Mouse (Mus musculus) CD4-positive, CD25-positive, alpha-beta regulatory T cell, adult 4 months (primary cell): ENCODE measurements around the gene Ccnt1. TPM values are rescaled to one million over a fixed set of nuclear protein-coding genes. Genes with fewer than 3 reads are reported as not detected.

ENCODE experiments used
- ATAC-seq: one replicate; pipeline ENCODE4 v1.8.0; 2017
- polyA plus RNA-seq, 2 experiments: library from polyadenylated mRNA; unstranded; fragments of 100-300 nt; shearing (Covaris generic); gene quantifications; one replicate each; pipeline ENCODE4 v1.2.1; 2017

Gene Ccnt1
- polyA plus RNA-seq, result 100 to 1,000 TPM; 103 to 104 TPM

- no peak for ATAC-seq
These were observed at the start of gene Ccnt1, which contains the start of gene 4930415O20Rik for GRCm38 (mm10) chr15:98570873-98571538. Ccnt1 (minus strand) TSS chr15:98570923. 4930415O20Rik (plus strand) TSS chr15:98571004.

GRCm38 (mm10) chr15:98617176-98617537 lies 46.4 kb upstream of the Ccnt1 start:
- no peak for ATAC-seq

DNA sequence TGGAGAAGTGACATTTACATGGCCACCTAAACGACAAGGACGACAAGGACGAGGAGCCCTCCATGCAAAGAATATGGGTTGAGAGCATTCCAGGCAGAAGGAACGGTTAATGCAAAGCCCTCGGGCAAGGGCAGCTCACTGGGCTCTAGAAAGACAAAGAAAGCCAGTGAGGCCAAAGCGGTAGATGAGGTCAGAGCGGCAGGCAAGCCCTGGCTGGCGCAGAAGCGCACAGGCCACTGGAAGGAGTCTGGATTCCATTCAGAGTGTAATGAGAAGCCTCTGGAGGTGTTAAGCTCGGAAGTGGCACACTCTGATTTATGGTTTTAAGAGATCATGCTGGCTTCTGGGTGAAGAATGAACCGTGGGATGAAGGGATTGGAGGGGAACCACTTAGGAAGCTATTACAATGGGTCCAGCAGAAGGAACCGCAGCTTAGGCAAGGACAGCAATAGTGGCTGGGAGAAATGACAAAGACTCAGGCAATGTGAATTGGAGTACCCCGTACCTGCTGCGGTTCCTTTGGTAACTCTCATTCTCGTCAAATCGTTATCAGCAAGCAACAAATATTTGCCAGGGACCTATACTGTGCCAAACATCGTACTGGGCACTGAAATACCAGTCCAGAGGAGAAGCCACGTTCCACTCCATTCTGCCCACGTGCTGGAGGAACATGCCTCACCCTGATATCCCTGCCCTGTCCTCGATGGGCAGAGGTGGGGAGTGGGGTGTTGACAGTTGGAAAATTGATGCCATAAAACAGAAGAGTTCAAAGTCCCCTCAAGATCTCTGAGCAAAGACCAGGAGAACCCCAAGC lies 45.8 kb upstream of the Ccnt1 start:
- no peak for ATAC-seq

DNA sequence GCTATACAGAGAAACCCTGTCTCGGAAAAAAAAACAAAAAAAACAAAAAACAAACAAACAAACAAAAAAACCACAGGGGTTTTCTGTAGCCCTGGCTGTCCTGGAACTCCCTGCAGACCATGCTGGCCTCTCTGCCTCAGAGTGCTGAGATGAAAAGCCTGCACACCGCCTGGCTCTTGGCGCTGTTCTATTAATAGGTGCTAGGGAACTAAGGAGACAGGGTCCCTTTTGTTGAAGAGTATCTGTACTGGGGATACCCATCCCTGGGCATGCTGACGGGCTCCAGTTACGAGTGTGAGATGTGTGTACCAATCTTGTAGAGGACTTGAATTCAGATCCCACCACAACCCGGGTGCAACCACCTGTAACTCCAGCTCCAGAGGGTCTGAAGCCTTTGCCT lies 45.0 kb upstream of the Ccnt1 start:
- ATAC-seq, result no peak

GRCm38 (mm10) chr15:98614971-98615370 lies 44.2 kb upstream of the Ccnt1 start:
- no peak for ATAC-seq

- ATAC-seq, result no peak
These were observed 43.8 kb upstream of the Ccnt1 start for GRCm38 (mm10) chr15:98614551-98614950.

DNA sequence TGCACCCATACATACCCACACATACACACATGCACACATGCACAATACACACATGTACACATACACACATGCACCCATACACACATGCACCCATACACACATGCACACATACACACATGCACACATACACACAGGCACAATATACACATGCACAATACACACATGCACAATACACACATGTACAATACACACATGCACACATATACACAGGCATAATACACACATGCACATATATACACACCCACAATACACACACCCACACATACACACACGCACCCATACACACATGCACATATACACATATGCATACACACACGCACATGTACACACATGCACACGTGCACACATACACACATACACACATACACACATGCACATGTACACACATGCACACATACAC lies 41.5 kb upstream of the Ccnt1 start:
- ATAC-seq, result no peak

- ATAC-seq, result peak; percentile 34
These were observed 39.5 kb upstream of the Ccnt1 start for GRCm38 (mm10) chr15:98610131-98610633.

GRCm38 (mm10) chr15:98609331-98610130 lies 38.8 kb upstream of the Ccnt1 start, which contains the start of gene Adcy6:
Adcy6 (minus strand) TSS chr15:98610076.
- ATAC-seq, result peak; percentile 64

- no peak for ATAC-seq
These were observed 38.1 kb upstream of the Ccnt1 start for GRCm38 (mm10) chr15:98608784-98609250.

DNA sequence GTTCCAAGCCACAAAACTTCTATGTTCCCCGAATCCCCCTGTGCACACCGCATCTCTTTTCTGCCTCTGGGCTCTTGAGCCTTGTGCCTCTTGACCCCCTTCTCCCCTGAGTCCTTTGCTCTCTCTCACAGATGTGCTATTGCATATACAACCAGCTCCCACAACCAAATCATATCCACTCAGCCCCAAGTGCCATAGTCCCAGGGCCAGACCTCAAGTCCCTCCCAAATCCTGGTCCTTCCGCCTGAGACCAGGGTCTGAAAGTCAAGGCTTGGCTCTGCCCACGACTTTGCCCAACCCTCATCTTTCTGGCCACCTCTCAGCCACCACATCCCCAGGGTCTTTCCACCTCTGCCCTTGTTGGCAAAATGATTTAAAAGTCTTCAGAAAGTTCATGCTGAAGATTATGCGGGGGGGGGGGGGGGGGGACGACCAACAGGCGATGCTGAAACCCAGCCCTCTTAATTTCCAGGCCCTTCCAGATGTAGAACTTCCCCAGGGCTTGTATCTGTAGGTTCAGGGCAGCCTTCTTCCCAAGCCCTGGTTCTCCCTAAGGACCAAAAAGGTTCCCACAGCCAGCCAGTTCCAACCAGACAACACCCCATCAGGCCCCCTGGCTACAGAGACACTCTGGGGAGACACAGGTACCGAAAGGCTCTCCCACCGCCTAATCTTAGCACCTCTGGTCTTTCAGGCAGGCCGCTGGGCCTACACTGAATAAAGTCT lies 37.5 kb upstream of the Ccnt1 start:
- ATAC-seq, result no peak

- ATAC-seq, result no peak
These were observed 36.8 kb upstream of the Ccnt1 start for GRCm38 (mm10) chr15:98607557-98607956.

GRCm38 (mm10) chr15:98606739-98607138 lies 36.0 kb upstream of the Ccnt1 start:
- ATAC-seq, result no peak

DNA sequence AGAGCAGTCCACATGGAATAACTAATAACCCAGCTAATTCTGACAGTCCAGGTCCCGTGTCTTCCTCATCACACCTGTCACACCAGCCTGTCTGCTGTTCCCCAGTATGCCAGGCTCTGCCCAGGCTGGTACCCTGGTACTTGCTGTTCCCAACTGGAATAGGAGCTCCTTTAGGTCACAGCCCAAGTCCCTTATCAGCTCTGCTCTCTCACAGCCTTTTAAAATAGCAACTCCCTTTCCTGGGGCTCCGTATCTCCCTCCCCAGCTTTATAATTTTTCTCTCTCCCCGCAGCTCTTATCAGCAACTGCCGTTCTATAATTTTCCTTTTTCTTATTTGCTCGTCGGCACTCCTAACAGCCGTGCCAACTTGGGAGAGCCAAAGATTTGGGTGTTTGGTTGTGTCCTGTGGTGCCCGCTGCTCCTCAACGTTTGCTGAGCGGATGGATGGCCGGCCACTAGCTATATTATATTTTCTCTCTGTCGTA lies 35.4 kb upstream of the Ccnt1 start:
- no peak for ATAC-seq

DNA sequence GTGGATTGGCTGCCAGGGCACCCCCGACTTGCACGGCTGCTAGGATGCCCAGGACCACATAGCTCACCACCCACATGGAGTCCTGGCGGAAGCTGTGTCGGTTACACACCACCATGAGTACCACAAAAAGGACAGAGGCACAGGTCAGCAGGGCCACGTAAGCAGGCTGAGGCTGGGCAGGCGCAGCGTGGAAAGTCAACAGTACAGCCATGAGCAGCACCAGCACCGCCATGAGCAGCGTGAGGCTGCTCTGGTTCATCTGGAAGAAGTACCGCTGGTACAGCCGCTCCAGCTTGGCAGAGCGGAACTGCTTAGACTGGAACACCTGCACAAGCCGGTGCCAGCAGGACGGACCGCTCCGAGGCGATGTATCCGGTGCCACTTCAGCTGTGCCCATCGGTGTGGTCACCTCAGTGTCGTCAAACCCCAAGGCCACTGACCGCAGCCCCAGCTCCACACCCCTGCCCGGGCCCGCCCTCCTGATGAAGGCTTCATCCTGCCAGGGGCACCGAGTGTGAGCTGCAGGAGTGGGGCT lies 33.4 kb upstream of the Ccnt1 start:
- no peak for ATAC-seq

GRCm38 (mm10) chr15:98602921-98603458 lies 32.3 kb upstream of the Ccnt1 start:
- no peak for ATAC-seq

- ATAC-seq, result no peak
These were observed 31.6 kb upstream of the Ccnt1 start for GRCm38 (mm10) chr15:98602191-98602881.

DNA sequence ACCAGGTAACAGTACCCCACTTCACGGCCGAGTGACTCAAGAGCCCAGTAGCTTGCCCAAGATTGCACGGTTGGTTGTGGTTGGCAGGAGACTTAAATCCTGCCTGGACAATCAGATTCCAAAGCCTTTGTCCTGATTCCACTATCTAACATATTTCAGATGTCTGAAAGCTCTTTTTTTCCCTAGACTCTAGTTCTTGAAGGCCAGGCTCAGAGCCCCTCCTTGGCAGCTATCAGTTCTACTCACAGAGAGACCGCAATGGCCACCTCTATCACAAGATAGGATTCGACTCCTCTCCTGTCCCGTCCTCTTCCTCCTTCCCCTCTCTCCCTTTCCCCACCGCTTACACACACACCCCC lies 31.1 kb upstream of the Ccnt1 start:
- no peak for ATAC-seq

DNA sequence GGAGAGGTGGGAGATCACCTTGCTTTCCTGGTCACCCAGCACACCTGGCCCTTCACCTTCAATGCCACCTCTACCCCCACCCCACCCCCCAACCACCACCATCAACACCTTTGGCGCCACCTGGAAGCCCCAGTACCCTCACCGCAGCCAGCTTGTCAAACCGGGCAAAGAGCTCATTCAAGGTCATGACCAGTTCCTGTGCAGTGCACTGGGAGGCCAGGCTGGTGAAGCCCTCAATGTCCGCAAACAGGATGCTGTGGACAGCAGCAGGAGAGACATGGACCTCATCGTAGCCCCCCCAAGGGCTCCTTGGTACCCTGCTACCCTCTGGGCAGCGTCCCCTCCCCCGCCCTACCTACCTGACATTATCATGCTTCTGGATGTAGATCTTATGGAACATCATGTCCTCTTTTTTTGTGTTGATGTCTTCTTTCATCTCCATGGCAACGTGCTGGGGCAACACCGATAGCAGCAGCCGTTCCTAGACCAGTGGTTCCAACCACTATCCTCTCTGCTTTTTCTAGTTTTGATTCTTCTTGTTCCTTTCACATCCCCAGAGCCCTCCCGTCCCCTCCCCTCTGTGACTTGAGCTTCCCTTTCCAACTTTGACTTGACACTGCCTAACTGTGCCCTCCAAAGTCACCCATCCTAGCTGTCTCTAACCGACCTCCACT lies 29.4 kb upstream of the Ccnt1 start:
- ATAC-seq, result no peak

GRCm38 (mm10) chr15:98596609-98597008 lies 25.9 kb upstream of the Ccnt1 start:
- ATAC-seq, result no peak
